Comparison of ENCODE assay signal across 9 mouse cellular contexts in genomic region chr12:77570501-77570900, GRCm38 (mm10).
DNase-seq lines count a peak whose midpoint lies in the region; TF ChIP-seq lines count a peak whose summit lies in the region.
"Had no signal": no experiment of that assay in that cellular context is flagged by ENCODE, and none has a peak within 500 bp of the region (broad histone marks: within the 10 kb centered on the region; RNA-seq: fewer than 3 reads in every experiment).

No protein-coding gene starts in this region.

- no peaks in the 10 kb centered on the region for H3K36me3 ChIP-seq in kidney, adult 2 months (ENCODE audit: control insufficient read depth, insufficient read depth, low read length)
- H3K36me3 ChIP-seq in testis, adult 2 months (ENCODE audit: control insufficient read depth, insufficient read depth, low read length), result no peaks in the 10 kb centered on the region
- H3K36me3 ChIP-seq in splenic B cell, adult 2 months (ENCODE audit: control insufficient read depth, insufficient read depth, low read length, poor library complexity, severe bottlenecking), result no peaks in the 10 kb centered on the region
- H3K36me3 ChIP-seq: embryonic facial prominence, embryonic 13.5 days had no signal

- no peaks in the 10 kb centered on the region for H3K27me3 ChIP-seq in kidney, adult 2 months (replicated peaks; ENCODE audit: control insufficient read depth, insufficient read depth, low read length)
- no peaks in the 10 kb centered on the region for H3K27me3 ChIP-seq in testis, adult 2 months (ENCODE audit: control insufficient read depth, insufficient read depth, low read length)
- no peaks in the 10 kb centered on the region for H3K27me3 ChIP-seq in splenic B cell, adult 2 months (ENCODE audit: control insufficient read depth, insufficient read depth, low read length, poor library complexity, severe bottlenecking)
- H3K27me3 ChIP-seq: embryonic facial prominence, embryonic 13.5 days had no signal

- H3K4me3 ChIP-seq in kidney, adult 2 months (ENCODE audit: insufficient read depth, low read depth, low read length), result no peak overlapping the region
- no peak overlapping the region for H3K4me3 ChIP-seq in testis, adult 2 months (ENCODE audit: control insufficient read depth, low read depth, low read length)
- H3K4me3 ChIP-seq: embryonic facial prominence, embryonic 13.5 days had no signal

- H3K27ac ChIP-seq in kidney, adult 2 months (ENCODE audit: insufficient read depth, low read depth, low read length), result no peak overlapping the region
- no peak overlapping the region for H3K27ac ChIP-seq in testis, adult 2 months (ENCODE audit: control insufficient read depth, insufficient read depth, low read depth, low read length)
- H3K27ac ChIP-seq: embryonic facial prominence, embryonic 13.5 days had no signal

- peak; percentile 9 for DNase-seq in adrenal gland, postnatal 25 days
- no peak for DNase-seq in adrenal gland, adult 8-10 months
- peak; percentile 3 for DNase-seq in kidney, adult 2 months
- DNase-seq in kidney, adult 11 months, result no peak
- no peak for DNase-seq in testis, postnatal 10 days (ENCODE audit: low spot score)
- DNase-seq in splenic B cell, adult 2 months (ENCODE audit: low read depth, low spot score), result peak; percentile 13
- no peak for DNase-seq in right cerebral cortex, postnatal 4 days

- no peaks in the 10 kb centered on the region for H3K4me1 ChIP-seq in kidney, adult 2 months (ENCODE audit: control insufficient read depth, insufficient read depth, low read length)
- H3K4me1 ChIP-seq in testis, adult 2 months (ENCODE audit: control insufficient read depth, insufficient read depth, low read length), result no peaks in the 10 kb centered on the region
- H3K4me1 ChIP-seq: embryonic facial prominence, embryonic 13.5 days had no signal

- TF ChIP-seq CTCF in kidney, adult 2 months (conservative IDR thresholded peaks at IDR 0.05; ENCODE audit: insufficient read depth, insufficient read length, low read depth, low read length), result no peak; the same call in 1 of the 2 replicates
- peak; percentile 8; the same call in 1 of the 2 replicates for TF ChIP-seq CTCF in testis, adult 2 months (IDR thresholded peaks at IDR 0.05; ENCODE audit: control insufficient read depth, insufficient read depth, insufficient replicate concordance, low read depth, low read length)

- 85% methylated on average over 3 of the region's 3 CpGs for WGBS in kidney, adult 2 months

- no peak for TF ChIP-seq POLR2A in kidney, adult 2 months (IDR thresholded peaks at IDR 0.05; ENCODE audit: low read depth, low read length)
- TF ChIP-seq POLR2A in testis, adult 2 months (IDR thresholded peaks at IDR 0.05; ENCODE audit: control insufficient read depth, low read depth, low read length), result no peak

Comparison
In these comparisons a context has a peak if more than half of its experiments do, and no peak if none do; other contexts are left out.
1. DNase-seq: peak in adrenal gland, postnatal 25 days (single experiment), kidney, adult 2 months (single experiment) and splenic B cell, adult 2 months (single experiment); none in adrenal gland, adult 8-10 months (single experiment), kidney, adult 11 months (single experiment), testis, postnatal 10 days (single experiment) and right cerebral cortex, postnatal 4 days (single experiment).